Mouse (Mus musculus) forebrain, embryonic 16.5 days (tissue): Measurements from ENCODE around the gene Mesd. TPM values are rescaled to one million over a fixed set of nuclear protein-coding genes. Genes with fewer than 3 reads are reported as not detected.

ENCODE experiments used
- ATAC-seq: fragments of 200-750 bp; cut with Nextera tagmentation; 2 replicates; pipeline ENCODE4 v1.8.0; 2017; ENCODE audit warnings: mild to moderate bottlenecking, moderate library complexity
- H3K27ac ChIP-seq: fragments of 300-500 bp; sonication (generic); 2 replicates; pipeline ENCODE4 v1.5.1; 2014; ENCODE audit warnings: low read length, control low read depth
- H3K27me3 ChIP-seq: fragments of 300-500 bp; sonication (generic); replicated peaks from 2 replicates; pipeline ENCODE4 v1.6.1; 2014; ENCODE audit warnings: low read length; ENCODE audit not compliant: control insufficient read depth, insufficient read depth
- H3K36me3 ChIP-seq: fragments of 300-500 bp; sonication (generic); 2 replicates; pipeline ENCODE4 v1.6.1; 2014; ENCODE audit not compliant: control insufficient read depth, insufficient read depth
- H3K4me1 ChIP-seq: fragments of 300-500 bp; sonication (generic); replicated peaks from 2 replicates; pipeline ENCODE4 v1.6.1; 2014; ENCODE audit warnings: low read length; ENCODE audit not compliant: control insufficient read depth, insufficient read depth
- H3K4me2 ChIP-seq: fragments of 300-500 bp; sonication (generic); 2 replicates; pipeline ENCODE4 v1.6.1; 2014; ENCODE audit warnings: mild to moderate bottlenecking, low read length, control low read depth
- H3K4me3 ChIP-seq: fragments of 300-500 bp; sonication (generic); replicated peaks from 2 replicates; pipeline ENCODE4 v1.5.1; 2014; ENCODE audit warnings: mild to moderate bottlenecking, low read length, control low read depth
- H3K9ac ChIP-seq: fragments of 300-500 bp; sonication (generic); replicated peaks from 2 replicates; pipeline ENCODE4 v1.6.1; 2014; ENCODE audit warnings: low read depth, low read length, control low read depth
- H3K9me3 ChIP-seq: fragments of 300-500 bp; sonication (generic); 2 replicates; pipeline ENCODE4 v1.6.1; 2016; ENCODE audit warnings: low read length; ENCODE audit not compliant: control insufficient read depth
- WGBS: fragments of 180-500 bp; shearing (Covaris S2); extraction: QIAGEN DNeasy Blood & Tissue Kit; methylation state at CpG from one replicate; pipeline ENCODE4 v1.1.7; 2014; 5-methylcytosine and 5-hydroxymethylcytosine counted together
- polyA plus RNA-seq: library from polyadenylated mRNA; unstranded; fragments of >200 nt; fragmentation: Nextera tagmentation; extraction: Ambion mirVana; gene quantifications from 2 replicates; pipeline ENCODE4 v1.2.1, GENCODE M21; 2015

Gene Mesd
- polyA plus RNA-seq, 1 experiment from 2014 or later = 64.4 TPM

GRCm38 (mm10) chr7:83901425-83901824, 17.2 kb downstream of the Mesd start:
- H3K9me3 ChIP-seq = no peaks in the 10 kb centered on the region
- H3K9ac ChIP-seq = no peak overlapping the region
- H3K36me3 ChIP-seq = peaks cover 7% of the 10 kb centered on the region; the same call in 1 of the 2 replicates
- WGBS = 82% methylated on average over 4 of the region's 4 CpGs
- H3K4me3 ChIP-seq = no peak overlapping the region
- H3K27me3 ChIP-seq = no peaks in the 10 kb centered on the region
- ATAC-seq = no peak
- H3K4me2 ChIP-seq = no peak overlapping the region
- H3K27ac ChIP-seq = no peak overlapping the region
- no peaks in the 10 kb centered on the region for H3K4me1 ChIP-seq

GRCm38 (mm10) chr7:83902296-83903145, 18.3 kb downstream of the Mesd start:
- 75% methylated on average over 5 of the region's 5 CpGs for WGBS
- Histone ChIP-seq H3K4me1 (no peaks in the 10 kb centered on the region), H3K4me2 (no peak overlapping the region), H3K4me3 (no peak overlapping the region), H3K27me3 (no peaks in the 10 kb centered on the region), H3K9me3 (no peaks in the 10 kb centered on the region), H3K36me3 (peaks cover 7% of the 10 kb centered on the region; the same call in 1 of the 2 replicates), H3K9ac (no peak overlapping the region), H3K27ac (no peak overlapping the region)
- no peak for ATAC-seq

- Histone ChIP-seq H3K4me3 (no peak overlapping the region), H3K4me1 (no peaks in the 10 kb centered on the region), H3K9ac (no peak overlapping the region), H3K4me2 (no peak overlapping the region), H3K36me3 (no peaks in the 10 kb centered on the region), H3K9me3 (no peaks in the 10 kb centered on the region), H3K27me3 (no peaks in the 10 kb centered on the region), H3K27ac (no peak overlapping the region)
- ATAC-seq = no peak
- 92% methylated on average over 3 of the region's 3 CpGs for WGBS
Observed at GRCm38 (mm10) chr7:83904831-83905230, 20.6 kb downstream of the Mesd start.

- no peaks in the 10 kb centered on the region for H3K36me3 ChIP-seq
- no peaks in the 10 kb centered on the region for H3K9me3 ChIP-seq
- no peak overlapping the region for H3K27ac ChIP-seq
- ATAC-seq = no peak
- H3K9ac ChIP-seq = no peak overlapping the region
- H3K4me1 ChIP-seq = no peaks in the 10 kb centered on the region
- WGBS = 87% methylated on average over 3 of the region's 3 CpGs
- no peak overlapping the region for H3K4me3 ChIP-seq
- H3K27me3 ChIP-seq = no peaks in the 10 kb centered on the region
- no peak overlapping the region for H3K4me2 ChIP-seq
Observed at GRCm38 (mm10) chr7:83911909-83912308, 27.6 kb downstream of the Mesd start.

- Histone ChIP-seq H3K4me1 (no peaks in the 10 kb centered on the region), H3K36me3 (no peaks in the 10 kb centered on the region), H3K27ac (no peak overlapping the region), H3K9ac (no peak overlapping the region), H3K4me3 (no peak overlapping the region), H3K9me3 (no peaks in the 10 kb centered on the region), H3K27me3 (no peaks in the 10 kb centered on the region), H3K4me2 (no peak overlapping the region)
- WGBS = 92% methylated on average over 6 of the region's 6 CpGs
- no peak for ATAC-seq
Observed at GRCm38 (mm10) chr7:83913405-83913932, 29.2 kb downstream of the Mesd start.

- no peak for ATAC-seq
- Histone ChIP-seq H3K4me2 (no peak overlapping the region), H3K9ac (no peak overlapping the region), H3K36me3 (no peaks in the 10 kb centered on the region), H3K4me1 (no peaks in the 10 kb centered on the region), H3K27me3 (no peaks in the 10 kb centered on the region), H3K27ac (no peak overlapping the region), H3K9me3 (no peaks in the 10 kb centered on the region), H3K4me3 (no peak overlapping the region)
- WGBS = 78% methylated on average over 9 of the region's 9 CpGs
Observed at GRCm38 (mm10) chr7:83913995-83914394, 29.7 kb downstream of the Mesd start.

- Histone ChIP-seq H3K4me1 (no peaks in the 10 kb centered on the region), H3K36me3 (no peaks in the 10 kb centered on the region), H3K9ac (no peak overlapping the region), H3K4me2 (no peak overlapping the region), H3K4me3 (no peak overlapping the region), H3K27ac (no peak overlapping the region), H3K27me3 (no peaks in the 10 kb centered on the region), H3K9me3 (no peaks in the 10 kb centered on the region)
- 0% methylated on average over 3 of the region's 3 CpGs for WGBS
- ATAC-seq = peak; percentile 77; the same call in 1 of the 2 replicates
Observed at GRCm38 (mm10) chr7:83914566-83914965, 30.3 kb downstream of the Mesd start.

- H3K9me3 ChIP-seq = no peaks in the 10 kb centered on the region
- H3K4me1 ChIP-seq = no peaks in the 10 kb centered on the region
- no peak overlapping the region for H3K27ac ChIP-seq
- no peak for ATAC-seq
- H3K4me2 ChIP-seq = no peak overlapping the region
- no peaks in the 10 kb centered on the region for H3K36me3 ChIP-seq
- no peak overlapping the region for H3K9ac ChIP-seq
- no peak overlapping the region for H3K4me3 ChIP-seq
- 72% methylated on average over 4 of the region's 4 CpGs for WGBS
- H3K27me3 ChIP-seq = no peaks in the 10 kb centered on the region
Observed at GRCm38 (mm10) chr7:83920241-83920640, 36.0 kb downstream of the Mesd start.

GRCm38 (mm10) chr7:83921637-83922036, 37.4 kb downstream of the Mesd start:
- Histone ChIP-seq H3K4me2 (no peak overlapping the region), H3K27me3 (no peaks in the 10 kb centered on the region), H3K4me3 (no peak overlapping the region), H3K4me1 (no peaks in the 10 kb centered on the region), H3K9me3 (no peaks in the 10 kb centered on the region), H3K27ac (no peak overlapping the region), H3K9ac (no peak overlapping the region), H3K36me3 (no peaks in the 10 kb centered on the region)
- peak; percentile 72 for ATAC-seq
- 22% methylated on average over 3 of the region's 3 CpGs for WGBS
